Mouse (Mus musculus): ENCODE measurements around the gene Ppp2r2c.

The Ppp2r2c gene

GRCm38 (mm10) chr5:36898415-36899109 is 30.2 kb downstream of the Ppp2r2c start:
- peak; percentile 65 for DNase-seq

GRCm38 (mm10) chr5:36899392-36899791 is 31.1 kb downstream of the Ppp2r2c start:
- DNase-seq: peak; percentile 70

- DNase-seq: peak; percentile 70
These were observed 31.9 kb downstream of the Ppp2r2c start for GRCm38 (mm10) chr5:36900189-36900619.

GRCm38 (mm10) chr5:36902807-36903206 is 34.5 kb downstream of the Ppp2r2c start:
- no peak for DNase-seq

- DNase-seq: peak; percentile 91
These were observed 35.8 kb downstream of the Ppp2r2c start for GRCm38 (mm10) chr5:36904131-36904530.

- DNase-seq: no peak
These were observed 36.4 kb downstream of the Ppp2r2c start for GRCm38 (mm10) chr5:36904703-36905102.

- no peak for DNase-seq
These were observed 36.9 kb downstream of the Ppp2r2c start for GRCm38 (mm10) chr5:36905216-36905615.

GRCm38 (mm10) chr5:36907695-36908094 is 39.4 kb downstream of the Ppp2r2c start:
- no peak for DNase-seq

- DNase-seq: no peak
These were observed 41.2 kb downstream of the Ppp2r2c start for GRCm38 (mm10) chr5:36909545-36909944.

GRCm38 (mm10) chr5:36910980-36911379 is 42.7 kb downstream of the Ppp2r2c start:
- no peak for DNase-seq

GRCm38 (mm10) chr5:36911759-36912352 is 43.5 kb downstream of the Ppp2r2c start:
- DNase-seq: no peak

- no peak for DNase-seq
These were observed 44.4 kb downstream of the Ppp2r2c start for GRCm38 (mm10) chr5:36912602-36913310.

- no peak for DNase-seq
These were observed 46.9 kb downstream of the Ppp2r2c start for GRCm38 (mm10) chr5:36915256-36915655.

- DNase-seq: peak; percentile 70
These were observed 48.3 kb downstream of the Ppp2r2c start for GRCm38 (mm10) chr5:36916581-36916980.

GRCm38 (mm10) chr5:36917245-36917644 is 48.9 kb downstream of the Ppp2r2c start:
- no peak for DNase-seq

GRCm38 (mm10) chr5:36918016-36918415 is 49.7 kb downstream of the Ppp2r2c start:
- no peak for DNase-seq

- no peak for DNase-seq
These were observed 51.8 kb downstream of the Ppp2r2c start for GRCm38 (mm10) chr5:36920072-36920471.

GRCm38 (mm10) chr5:36921871-36922270 is 53.6 kb downstream of the Ppp2r2c start:
- DNase-seq: no peak

- DNase-seq: no peak
These were observed 54.5 kb downstream of the Ppp2r2c start for GRCm38 (mm10) chr5:36922811-36923210.

GRCm38 (mm10) chr5:36923826-36924700 is 55.8 kb downstream of the Ppp2r2c start:
- no peak for DNase-seq

GRCm38 (mm10) chr5:36928701-36929100 is 60.4 kb downstream of the Ppp2r2c start:
- DNase-seq: peak; percentile 47

- DNase-seq: no peak
These were observed 61.1 kb downstream of the Ppp2r2c start for GRCm38 (mm10) chr5:36929376-36929775.

- DNase-seq: no peak
These were observed 65.1 kb downstream of the Ppp2r2c start for GRCm38 (mm10) chr5:36933383-36933782.
